Mouse (Mus musculus): ENCODE measurements around the gene Gpr35. TPM values are rescaled to one million over a fixed set of nuclear protein-coding genes. Genes with fewer than 3 reads are reported as not detected.

Gene Gpr35
- 0.21 and 0.42 TPM in 2 replicates for total RNA-seq (2012; rRNA removed)
- 0.43 and 0.44 TPM in 2 replicates for total RNA-seq (2014; rRNA removed)
- polyA plus RNA-seq (2012; ENCODE audit: insufficient read length, low read depth) = 1.7 and 2.0 TPM in 2 replicates

GRCm38 (mm10) chr1:92950607-92951006, at the start of gene Gpr35:
Gene Gpr35, plus strand, starts transcription at chr1:92950865.
- H3K27ac ChIP-seq (ENCODE audit: insufficient read depth, low read depth) = no peak within 1 kb of the TSS
- no peaks in the 10 kb centered on the region for H3K79me2 ChIP-seq (replicated peaks; ENCODE audit: control insufficient read depth, extremely low read depth, insufficient read depth, poor library complexity, severe bottlenecking)
- no peaks in the 10 kb centered on the region for H3K27me3 ChIP-seq (replicated peaks)
- no peak within 1 kb of the TSS for H3K9ac ChIP-seq (ENCODE audit: insufficient read depth, low read depth)
- peaks cover 2 to 7% of the 10 kb centered on the region in 2 experiments; a peak in 1 of 4 replicates for H3K4me1 ChIP-seq (ENCODE audit: control insufficient read depth in 1 of 2, insufficient read depth in 2 of 2)
- no peak within 1 kb of the TSS for H3K4me3 ChIP-seq (replicated peaks in 1 of 3; ENCODE audit: low read depth in 2 of 3, low read length in 2 of 3, poor library complexity in 1 of 3)
- no peak within 1 kb of the TSS for H3K4me2 ChIP-seq (ENCODE audit: insufficient read depth, low read depth, poor library complexity, severe bottlenecking)
- TF ChIP-seq MXI1 (IDR thresholded peaks at IDR 0.05; ENCODE audit: low read depth, low read length) = no peak
- TF ChIP-seq MEF2A (IDR thresholded peaks at IDR 0.05; ENCODE audit: borderline replicate concordance, low read depth, low read length) = no peak
- TF ChIP-seq POLR2A (IDR thresholded peaks at IDR 0.05; ENCODE audit: low read depth, low read length) = no peak
- no peak for TF ChIP-seq POLR2AphosphoS2 (IDR thresholded peaks at IDR 0.05; ENCODE audit: low read depth, low read length)
- TF ChIP-seq PAX5 (IDR thresholded peaks at IDR 0.05; ENCODE audit: low read length) = no peak
- TF ChIP-seq USF2 (conservative IDR thresholded peaks at IDR 0.05; ENCODE audit: low read depth, low read length) = no peak
- no peak for TF ChIP-seq RAD21 (IDR thresholded peaks at IDR 0.05; ENCODE audit: low read depth, low read length)
- TF ChIP-seq HCFC1 (IDR thresholded peaks at IDR 0.05; ENCODE audit: low read depth, low read length) = no peak
- no peak for TF ChIP-seq NRF1 (IDR thresholded peaks at IDR 0.05; ENCODE audit: low read depth, low read length)
- TF ChIP-seq USF1 (IDR thresholded peaks at IDR 0.05; ENCODE audit: low read depth, low read length) = no peak
- DNase-seq (ENCODE audit: extremely low read depth) = no peak
- in situ Hi-C loops (cut with MboI; ENCODE audit: low pct_ligation_motif_present, low pct_unique_long_range_greater_than_20kb, low sequenced_read_pairs) = no loop called here
- no peaks in the 10 kb centered on the region for H3K9me3 ChIP-seq (replicated peaks; ENCODE audit: low read length)
- dilution Hi-C loops (cut with MboI; ENCODE audit: extremely low pct_ligation_motif_present, extremely low pct_unique_long_range_greater_than_20kb, low sequenced_read_pairs) = no loop called here
- peaks cover 24 to 59% of the 10 kb centered on the region in 2 experiments for H3K36me3 ChIP-seq (replicated peaks in 1 of 2; ENCODE audit: control insufficient read depth in 1 of 2, insufficient read depth in 1 of 2, low read length in 1 of 2)

DNA sequence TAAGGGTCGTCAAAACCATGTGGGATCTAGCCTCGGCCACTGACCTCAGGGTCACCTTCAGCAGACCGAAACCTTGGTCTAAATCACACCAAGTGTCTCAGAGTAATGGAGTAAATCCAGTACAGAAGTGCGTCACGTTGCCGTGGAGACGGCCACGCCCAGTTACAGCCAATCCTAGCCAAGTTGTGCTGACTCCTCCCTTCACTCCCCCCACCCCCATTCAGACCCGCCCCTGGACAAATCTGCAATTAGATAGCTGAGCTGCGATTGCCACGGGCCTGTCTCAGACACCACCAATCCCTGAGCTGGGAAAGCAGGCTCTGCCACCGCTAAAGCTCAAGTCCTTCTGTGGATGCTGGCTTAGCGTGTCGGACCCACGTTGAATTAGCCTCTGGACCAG, 47.9 kb upstream of the Gpr35 start, which contains the start of gene Ankmy1:
Ankmy1 (minus strand) TSS at position 121 of the 400 bp plus-strand sequence.
- H3K27me3 ChIP-seq (replicated peaks) = peaks cover 31% of the 10 kb centered on the region
- H3K4me2 ChIP-seq (ENCODE audit: insufficient read depth, low read depth, poor library complexity, severe bottlenecking) = no peak within 1 kb of the TSS
- peaks cover 0 to 7% of the 10 kb centered on the region in 2 experiments for H3K36me3 ChIP-seq (replicated peaks in 1 of 2; ENCODE audit: control insufficient read depth in 1 of 2, insufficient read depth in 1 of 2, low read length in 1 of 2)
- dilution Hi-C loops (cut with MboI; ENCODE audit: extremely low pct_ligation_motif_present, extremely low pct_unique_long_range_greater_than_20kb, low sequenced_read_pairs) = no loop called here
- H3K79me2 ChIP-seq (replicated peaks; ENCODE audit: control insufficient read depth, extremely low read depth, insufficient read depth, poor library complexity, severe bottlenecking) = no peaks in the 10 kb centered on the region
- peaks cover 7 to 17% of the 10 kb centered on the region in 2 experiments for H3K4me1 ChIP-seq (ENCODE audit: control insufficient read depth in 1 of 2, insufficient read depth in 2 of 2)
- peaks cover 2% of the 10 kb centered on the region for H3K9me3 ChIP-seq (replicated peaks; ENCODE audit: low read length)
- H3K27ac ChIP-seq (ENCODE audit: insufficient read depth, low read depth) = no peak within 1 kb of the TSS
- in situ Hi-C loops (cut with MboI; ENCODE audit: low pct_ligation_motif_present, low pct_unique_long_range_greater_than_20kb, low sequenced_read_pairs) = no loop called here
- TF ChIP-seq PAX5 (IDR thresholded peaks at IDR 0.05; ENCODE audit: low read length) (no peak), JUN (IDR thresholded peaks at IDR 0.05; ENCODE audit: insufficient read depth, low read depth, low read length) (no peak), SMC3 (IDR thresholded peaks at IDR 0.05; ENCODE audit: low read depth, low read length) (no peak), ZC3H11A (IDR thresholded peaks at IDR 0.05; ENCODE audit: low read depth, low read length) (no peak), USF2 (conservative IDR thresholded peaks at IDR 0.05; ENCODE audit: low read depth, low read length) (no peak), BHLHE40 (IDR thresholded peaks at IDR 0.05; ENCODE audit: low read depth, low read length) (no peak), ELF1 (IDR thresholded peaks at IDR 0.05; ENCODE audit: low read depth, low read length) (no peak), MYC (IDR thresholded peaks at IDR 0.05; ENCODE audit: low read depth, low read length) (no peak), MAFK (IDR thresholded peaks at IDR 0.05; ENCODE audit: insufficient replicate concordance, low read length) (no peak)
- H3K9ac ChIP-seq (ENCODE audit: insufficient read depth, low read depth) = no peak within 1 kb of the TSS
- H3K4me3 ChIP-seq (replicated peaks in 1 of 3; ENCODE audit: low read depth in 2 of 3, low read length in 2 of 3, poor library complexity in 1 of 3) = no peak within 1 kb of the TSS
- no peak for DNase-seq (ENCODE audit: extremely low read depth)

All from CH12.LX (cell line).